Mouse (Mus musculus) brain, embryonic 14.5 days (tissue): ENCODE data around the gene Trio.

Experiments
- CTCF ChIP-seq: fragments of 200-500 bp; IDR thresholded peaks from 2 replicates; pipeline ENCODE4 v1.5.1; 2012; ENCODE audit warnings: inconsistent platforms, mild to moderate bottlenecking, moderate library complexity, borderline replicate concordance; ENCODE audit not compliant: insufficient read depth, insufficient read length; ENCODE audit errors: extremely low read depth
- POLR2A ChIP-seq: fragments of 200-500 bp; IDR thresholded peaks from 2 replicates; pipeline ENCODE4 v1.6.1; 2012; ENCODE audit warnings: mild to moderate bottlenecking, inconsistent platforms, borderline replicate concordance; ENCODE audit not compliant: poor library complexity, insufficient read depth, insufficient read length, severe bottlenecking; ENCODE audit errors: extremely low read depth

DNA sequence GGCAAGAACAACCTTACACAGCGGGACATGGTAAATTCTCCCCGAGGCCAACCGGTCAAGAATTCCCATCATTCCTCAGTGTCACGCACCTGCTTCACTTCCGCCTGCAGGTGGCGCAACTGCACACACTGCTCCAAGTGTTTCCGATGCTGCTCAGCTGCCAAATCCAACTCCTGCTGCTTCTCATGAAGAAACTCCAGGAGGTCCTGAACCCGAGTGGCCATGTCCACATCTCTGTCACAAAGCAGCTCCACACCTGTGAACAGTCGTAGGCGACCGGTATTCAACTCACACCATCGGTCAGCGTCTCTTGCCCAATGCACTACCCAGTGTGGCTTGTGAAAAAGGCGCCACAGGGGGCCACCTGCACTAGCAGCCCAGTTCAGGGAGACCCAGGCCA is 174.7 kb downstream of the Trio start:
- TF ChIP-seq CTCF (peak; percentile 62), POLR2A (no peak)
